Mouse (Mus musculus): ENCODE data around the gene Vill. TPM values are rescaled to one million over a fixed set of nuclear protein-coding genes. Genes with fewer than 3 reads are reported as not detected.

Gene Vill
- polyA plus RNA-seq, 1 experiment from 2014 or later = 1.9 TPM

DNA sequence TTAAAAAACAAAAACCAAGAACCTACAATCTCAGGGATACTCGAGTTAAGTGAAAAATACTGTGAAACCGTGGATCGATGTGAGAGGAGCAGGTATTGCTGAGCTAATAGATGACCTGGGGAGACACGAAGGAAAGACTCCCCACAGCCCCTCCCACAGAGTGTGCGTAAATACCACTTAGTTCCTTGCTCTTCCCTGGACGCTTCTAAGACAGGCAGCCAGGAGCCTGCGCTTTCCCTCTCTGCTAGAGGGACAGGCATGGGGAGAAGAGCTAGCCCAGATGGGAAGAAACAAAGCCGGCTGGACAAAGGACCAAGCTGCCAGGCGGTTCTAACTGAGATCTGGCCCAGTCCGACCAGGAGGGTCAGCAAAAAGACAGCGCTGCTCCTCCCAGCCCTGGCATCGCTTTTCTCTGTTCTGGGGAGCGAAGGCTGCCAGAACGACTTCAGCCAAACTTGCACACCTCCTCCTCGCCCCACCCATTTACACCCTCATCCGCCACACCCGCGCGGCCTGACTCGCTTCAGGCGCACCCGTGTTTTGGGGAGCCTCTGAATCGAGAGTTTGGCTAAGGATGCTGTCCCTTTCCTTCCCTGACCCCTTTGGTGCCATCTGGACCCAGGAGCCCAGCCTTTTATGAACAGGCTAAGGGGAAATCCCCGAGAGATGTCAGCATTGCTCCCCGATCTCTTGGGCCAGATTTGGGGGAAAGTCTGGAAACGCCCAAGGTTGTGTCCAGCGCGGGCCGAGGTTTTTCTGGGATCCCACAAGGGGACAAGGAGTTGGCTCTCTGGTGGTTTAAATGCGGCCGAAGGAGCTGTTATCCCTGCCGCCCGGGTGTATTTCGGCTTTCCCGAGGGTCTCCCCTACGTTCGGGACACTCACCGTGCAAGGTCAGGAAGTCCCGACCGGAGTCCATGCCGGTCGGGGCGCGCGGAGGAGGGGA is 40.2 kb downstream of the Vill start:
- H3K27me3 ChIP-seq = no peaks in the 10 kb centered on the region
- ATAC-seq (no peak), DNase-seq (ENCODE audit: low read depth, low spot score) (no peak)
- CTCF ChIA-PET = no interaction called here
- no peak for TF ChIP-seq CTCF (IDR thresholded peaks at IDR 0.05)
- POLR2A ChIA-PET = interaction anchor here (0.8 to 1.5 kb wide), 3 partner anchors 9 to 67 kb away, joined by 3 to 4 read pairs (median 3); no protein-coding TSS in a partner anchor
- in situ Hi-C loops (cut with MboI; ENCODE audit: low pct_unique_long_range_greater_than_20kb) = no loop called here

DNA sequence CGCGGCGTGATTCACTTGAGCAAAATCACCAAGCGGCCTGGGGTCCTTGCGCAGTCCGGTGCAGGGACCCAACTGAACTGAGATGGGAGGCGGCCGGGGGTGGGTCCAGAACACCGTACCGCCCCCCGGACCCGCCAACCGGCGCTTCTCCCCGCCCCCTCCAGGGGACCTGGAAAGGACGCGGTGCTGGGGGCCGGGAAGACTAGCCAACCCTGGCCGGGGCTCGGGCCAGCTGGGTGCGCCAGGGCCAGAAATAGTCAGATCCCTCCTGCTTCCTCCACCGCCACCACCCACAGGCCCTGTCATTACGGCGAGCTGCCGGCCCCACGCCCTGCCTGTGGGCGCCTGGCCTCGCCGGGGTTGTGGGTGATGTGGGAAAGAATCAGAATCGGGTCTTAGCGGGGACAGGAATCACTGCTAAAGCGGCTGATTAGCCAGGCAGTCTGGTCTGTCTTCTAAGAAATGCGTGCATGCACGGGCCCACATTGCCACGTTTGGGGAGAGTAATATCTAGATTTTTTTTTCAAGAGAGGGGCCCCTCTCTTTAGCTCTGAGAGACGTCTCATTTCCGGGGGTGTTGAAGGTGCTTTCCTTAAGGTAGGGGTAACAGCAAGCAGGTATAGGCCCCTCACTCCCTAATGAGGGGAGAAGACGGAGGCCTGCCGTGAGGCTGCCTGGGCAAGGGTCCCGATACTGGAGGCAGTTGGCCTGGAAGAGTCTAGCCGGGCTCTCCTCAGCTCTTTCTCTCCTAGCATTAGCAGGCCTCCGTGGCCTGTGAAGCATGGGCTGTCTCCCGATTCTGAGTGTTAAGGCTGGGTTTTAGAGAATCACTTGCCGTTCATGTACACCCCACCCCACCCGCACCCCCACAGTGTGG is 41.1 kb downstream of the Vill start, which contains the start of gene Plcd1:
TSS of gene Plcd1 (minus strand) at position 84 of the 877 bp plus-strand sequence.
- DNase-seq (ENCODE audit: low read depth, low spot score) (no peak), ATAC-seq (peak; percentile 52)
- no peak for TF ChIP-seq CTCF (IDR thresholded peaks at IDR 0.05)
- no peaks in the 10 kb centered on the region for H3K27me3 ChIP-seq
- CTCF ChIA-PET = no interaction called here
- in situ Hi-C loops (cut with MboI; ENCODE audit: low pct_unique_long_range_greater_than_20kb) = no loop called here
- POLR2A ChIA-PET = interaction anchor here (0.8 to 1.5 kb wide), 3 partner anchors 9 to 68 kb away, joined by 3 to 4 read pairs (median 3); no protein-coding TSS in a partner anchor

DNA sequence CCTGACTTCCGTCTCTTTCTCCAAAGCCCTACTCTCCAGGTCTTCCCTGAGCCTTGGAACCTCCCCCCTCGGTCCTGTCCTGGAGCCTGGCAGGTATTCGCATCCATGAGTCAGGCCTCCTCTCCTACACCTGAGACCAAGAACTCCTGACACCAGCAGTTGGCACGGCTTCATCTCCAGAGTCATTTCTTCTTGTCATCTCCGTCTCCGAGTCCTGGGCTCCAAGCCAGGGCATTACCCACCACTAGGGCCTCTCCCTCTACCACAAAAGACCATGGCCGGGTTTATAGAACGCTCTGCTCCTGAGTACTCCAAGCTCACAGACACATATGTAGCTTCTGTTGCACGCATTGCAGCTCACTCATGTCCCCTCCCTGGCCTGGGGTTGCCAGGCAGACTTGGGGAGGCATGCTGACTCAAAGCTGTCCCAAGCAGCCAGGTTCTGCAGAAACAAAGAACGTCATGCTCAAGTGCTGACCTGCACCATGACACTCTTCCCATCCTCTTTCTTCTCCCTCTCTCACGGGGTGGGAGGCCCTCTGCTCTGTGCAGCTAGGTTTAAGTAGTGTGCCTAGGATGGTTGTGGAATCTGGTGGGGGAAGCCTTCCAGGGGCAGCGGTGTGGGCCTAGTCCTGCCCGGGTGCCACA is 42.0 kb downstream of the Vill start:
- DNase-seq (ENCODE audit: low read depth, low spot score) = no peak
- in situ Hi-C loops (cut with MboI; ENCODE audit: low pct_unique_long_range_greater_than_20kb) = no loop called here
- ATAC-seq = no peak
- no peak for TF ChIP-seq CTCF (IDR thresholded peaks at IDR 0.05)
- H3K27me3 ChIP-seq = no peaks in the 10 kb centered on the region
- ChIA-PET CTCF (no interaction called here), POLR2A (no interaction called here)

DNA sequence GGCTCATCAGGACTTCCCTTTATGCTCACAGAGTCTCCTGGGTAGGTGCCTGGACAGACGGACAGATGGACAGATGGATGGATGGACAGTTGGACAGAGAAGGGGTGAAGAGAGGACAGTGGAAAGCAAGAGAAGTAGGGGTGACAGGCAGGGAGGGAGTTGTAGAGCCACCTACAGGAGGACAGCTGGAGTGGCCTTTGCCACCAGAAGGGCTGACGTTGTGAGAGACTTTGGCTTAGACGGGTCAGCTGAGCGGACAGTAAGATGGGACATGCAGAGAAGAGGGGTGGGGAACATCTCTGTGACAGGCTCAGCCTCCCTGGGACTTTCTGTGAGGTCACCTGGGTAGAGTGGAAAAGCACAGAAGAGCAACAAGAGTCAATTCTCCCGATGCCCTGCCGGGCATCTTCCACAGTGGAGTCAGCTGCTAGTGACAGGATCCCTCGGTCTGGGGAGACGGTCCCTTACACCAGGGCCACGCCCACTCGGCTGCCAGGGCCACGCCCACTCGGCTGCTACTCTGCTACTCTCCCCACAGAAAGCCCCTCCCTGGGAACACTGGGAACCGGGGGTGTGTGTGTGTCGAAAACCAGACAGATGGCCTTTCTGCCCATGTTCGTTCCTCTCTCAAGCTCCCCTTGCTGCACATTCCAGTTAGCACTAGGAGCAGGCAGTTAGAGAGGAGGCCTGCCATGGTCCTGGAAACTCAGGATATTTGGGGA is 47.8 kb downstream of the Vill start:
- DNase-seq (ENCODE audit: low read depth, low spot score) (no peak), ATAC-seq (no peak)
- in situ Hi-C loops (cut with MboI; ENCODE audit: low pct_unique_long_range_greater_than_20kb) = no loop called here
- CTCF ChIA-PET = no interaction called here
- POLR2A ChIA-PET = interaction anchor here (0.7 kb wide), 1 partner anchor 20 kb away, joined by 4 read pairs; no protein-coding TSS in a partner anchor
- TF ChIP-seq CTCF (IDR thresholded peaks at IDR 0.05) = no peak
- no peaks in the 10 kb centered on the region for H3K27me3 ChIP-seq

DNA sequence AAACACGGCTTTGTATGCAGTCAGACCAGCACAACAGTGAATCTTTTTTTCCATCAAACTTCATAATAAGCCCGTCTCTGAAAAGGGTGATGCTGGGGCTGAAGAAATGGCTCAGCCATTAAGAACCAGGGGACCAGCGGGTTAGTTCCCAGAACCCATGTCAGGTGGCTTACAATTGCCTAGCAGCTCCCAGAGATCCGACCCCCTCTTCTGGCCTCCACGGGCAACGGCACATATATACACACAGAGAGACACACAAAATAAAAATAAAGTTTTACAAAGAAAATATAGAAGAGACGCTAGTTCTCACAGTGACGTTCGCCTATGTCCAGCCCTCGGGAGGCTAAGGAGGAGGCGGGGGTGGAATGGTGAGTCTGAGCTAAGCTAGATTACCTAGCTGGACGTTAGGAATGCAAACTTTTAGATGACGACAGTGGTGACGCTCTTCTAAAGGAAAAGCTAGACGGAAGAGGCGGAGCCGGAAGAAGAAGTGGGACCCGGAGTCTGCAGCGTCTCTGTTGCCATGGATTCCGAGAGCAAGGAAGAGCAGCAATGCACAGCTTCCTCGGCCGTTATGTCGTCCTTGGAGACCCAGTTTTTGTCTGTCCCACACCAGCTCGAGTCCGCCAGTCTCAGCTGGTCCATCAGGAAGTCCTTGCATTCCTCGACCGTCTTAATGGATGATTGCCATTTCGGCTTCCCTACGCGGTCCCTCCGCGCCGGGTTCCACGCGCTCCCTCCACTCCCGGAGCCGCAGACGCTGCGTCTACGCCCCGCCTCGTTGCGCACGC is 49.6 kb downstream of the Vill start, which contains the start of gene Dlec1:
TSS of gene Dlec1 (plus strand) at position 487 of the 791 bp plus-strand sequence.
- H3K27me3 ChIP-seq = no peaks in the 10 kb centered on the region
- in situ Hi-C loops (cut with MboI; ENCODE audit: low pct_unique_long_range_greater_than_20kb) = no loop called here
- DNase-seq (ENCODE audit: low read depth, low spot score) (no peak), ATAC-seq (peak; percentile 81)
- ChIA-PET CTCF (interaction anchor here (0.7 to 1.5 kb wide), 3 partner anchors 13 to 181 kb away, joined by 3 to 6 read pairs (median 4); no protein-coding TSS in a partner anchor), POLR2A (interaction anchor here (0.8 kb wide), 1 partner anchor 9 kb away, joined by 3 read pairs; the partner anchor contains the start of gene Plcd1)
- TF ChIP-seq CTCF (IDR thresholded peaks at IDR 0.05) = no peak

DNA sequence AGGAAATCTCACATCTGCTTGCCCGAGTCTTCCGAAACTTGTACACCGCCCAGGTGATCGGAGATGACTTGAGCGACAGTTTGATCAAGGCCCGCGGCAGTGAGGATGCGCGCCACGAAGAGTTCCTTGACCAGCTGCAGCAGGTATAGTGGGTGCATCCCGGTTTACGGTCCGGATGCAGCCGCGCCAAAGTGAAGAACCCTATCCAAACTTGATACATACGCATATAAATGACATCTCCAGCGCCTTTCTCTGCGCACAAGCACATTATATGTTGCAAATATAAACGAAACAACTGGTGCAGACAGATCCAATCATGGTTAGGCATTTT is 50.2 kb downstream of the Vill start:
- ATAC-seq = no peak
- ChIA-PET CTCF (interaction anchor here (1.3 to 1.5 kb wide), 2 partner anchors 13 to 182 kb away, joined by 4 to 6 read pairs; no protein-coding TSS in a partner anchor), POLR2A (interaction anchor here (0.8 kb wide), 1 partner anchor 9 kb away, joined by 3 read pairs; the partner anchor contains the start of gene Plcd1)
- no peak for DNase-seq (ENCODE audit: low read depth, low spot score)
- H3K27me3 ChIP-seq = no peaks in the 10 kb centered on the region
- in situ Hi-C loops (cut with MboI; ENCODE audit: low pct_unique_long_range_greater_than_20kb) = no loop called here
- no peak for TF ChIP-seq CTCF (IDR thresholded peaks at IDR 0.05)

DNA sequence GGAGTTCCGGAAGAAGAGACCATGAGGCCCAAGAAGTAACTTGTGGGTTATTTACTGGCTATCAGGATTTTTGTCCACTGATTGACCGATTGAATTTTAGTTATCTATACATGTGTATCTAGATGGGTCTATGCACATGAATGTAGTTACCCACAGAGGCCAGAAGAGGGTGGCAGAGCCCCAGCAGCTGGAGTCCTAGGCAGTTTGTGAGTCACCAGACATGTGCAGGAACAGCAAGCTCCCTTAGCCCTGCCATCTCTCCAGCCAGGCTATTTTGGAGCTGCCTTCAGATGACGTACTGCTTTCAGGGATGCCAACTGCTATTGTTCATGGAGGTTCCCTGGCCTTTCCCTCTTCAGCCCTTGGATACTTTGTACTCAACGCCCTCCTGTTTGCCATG is 55.0 kb downstream of the Vill start:
- in situ Hi-C loops (cut with MboI; ENCODE audit: low pct_unique_long_range_greater_than_20kb) = loop anchor here (5.0 kb wide), 1 partner anchor 90 kb away; no protein-coding TSS in a partner anchor
- CTCF ChIA-PET = interaction anchor here (0.8 to 1.5 kb wide), 4 partner anchors 10 to 125 kb away, joined by 3 to 4 read pairs (median 3); partner anchors contain the start of gene Gm47289
- peak; percentile 87 for TF ChIP-seq CTCF (IDR thresholded peaks at IDR 0.05)
- POLR2A ChIA-PET = no interaction called here
- H3K27me3 ChIP-seq = no peaks in the 10 kb centered on the region
- ATAC-seq (no peak), DNase-seq (ENCODE audit: low read depth, low spot score) (no peak)

DNA sequence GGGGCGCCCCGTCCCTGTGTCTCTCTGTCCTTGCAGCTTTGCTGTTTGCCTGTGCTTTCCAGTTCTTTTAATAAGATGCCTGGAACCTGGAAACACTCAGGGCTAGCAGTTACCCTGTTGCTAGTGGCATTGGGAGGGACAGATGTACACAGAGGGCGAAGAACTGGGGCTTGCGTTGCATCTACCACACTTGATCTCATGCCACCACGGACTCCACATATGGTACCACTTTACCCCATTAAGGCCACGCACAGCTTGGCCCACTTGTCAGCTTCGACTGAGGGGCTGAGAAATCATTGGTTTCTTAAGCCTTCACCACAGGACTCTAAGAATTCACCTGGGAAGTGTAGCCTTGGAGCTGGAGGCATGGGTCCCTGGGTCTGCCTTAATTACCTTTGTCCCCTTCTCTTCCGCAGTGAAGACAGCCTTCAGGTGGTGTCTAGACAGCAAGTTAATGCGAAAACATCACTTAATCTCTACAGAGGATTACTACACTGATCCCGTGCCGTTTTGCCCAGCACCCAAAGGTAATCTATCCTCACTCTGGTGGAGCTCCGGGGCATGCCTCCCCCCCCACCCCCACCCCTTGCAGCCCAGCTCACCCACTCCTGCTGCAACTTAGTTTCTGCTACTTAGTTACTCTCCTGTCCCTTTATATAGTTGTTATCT is 57.2 kb downstream of the Vill start:
- DNase-seq (ENCODE audit: low read depth, low spot score) (no peak), ATAC-seq (no peak)
- no peak for TF ChIP-seq CTCF (IDR thresholded peaks at IDR 0.05)
- in situ Hi-C loops (cut with MboI; ENCODE audit: low pct_unique_long_range_greater_than_20kb) = loop anchor here (5.0 kb wide), 1 partner anchor 87 kb away; no protein-coding TSS in a partner anchor
- ChIA-PET POLR2A (interaction anchor here (0.6 kb wide), 1 partner anchor 61 kb away, joined by 3 read pairs; no protein-coding TSS in a partner anchor), CTCF (no interaction called here)
- no peaks in the 10 kb centered on the region for H3K27me3 ChIP-seq
